Mouse (Mus musculus): ENCODE measurements at regions not wholly inside any gene's neighbourhood (a gene's known extent, or its start where the extent isn't known, plus 50 kb on each side); places are given as distances from the start of the nearest gene placed in this dataset.
A peak's percentile ranks its signal among the peaks of the same experiment; 100 is the strongest.

- DNase-seq = no peak
Observed at GRCm38 (mm10) chr2:79136619-79137458, 118.4 kb upstream of the Itga4 start.

GRCm38 (mm10) chr2:79137694-79138171 is 117.5 kb upstream of the Itga4 start:
- no peak for DNase-seq

DNA sequence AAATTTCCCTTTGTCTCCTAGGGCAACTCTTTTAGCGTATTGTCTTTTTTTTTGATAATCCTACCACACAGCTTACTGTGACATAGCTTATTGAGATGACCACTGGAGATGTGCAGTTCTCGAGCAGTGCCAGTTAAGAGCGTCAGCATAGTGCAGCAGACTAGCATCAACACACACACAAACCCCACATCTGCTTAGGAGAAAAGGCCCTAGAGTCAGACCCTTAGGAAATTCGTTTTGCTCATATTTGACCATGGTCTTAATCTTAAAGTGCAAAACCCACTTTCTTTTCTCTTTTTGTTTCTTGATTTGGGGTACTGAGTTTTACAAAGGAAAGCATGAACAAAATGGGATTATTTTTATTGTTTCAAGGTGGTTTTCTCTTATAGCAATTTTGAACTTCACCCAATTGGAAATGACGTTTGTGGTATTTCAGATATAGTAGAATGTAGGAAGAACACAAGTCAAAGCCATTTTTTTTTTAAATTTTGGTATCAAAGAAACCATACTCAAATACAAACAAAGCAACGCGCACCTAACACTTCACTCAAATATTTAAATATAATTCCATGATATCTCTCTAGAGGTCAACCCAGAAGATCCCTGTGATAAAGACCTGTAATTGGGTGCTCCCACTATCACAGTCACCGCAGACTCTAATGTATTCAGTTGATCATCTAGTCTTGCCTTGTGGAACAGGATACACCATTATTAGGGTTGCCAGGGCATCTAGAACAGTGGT is 116.7 kb upstream of the Itga4 start:
- no peak for DNase-seq

DNA sequence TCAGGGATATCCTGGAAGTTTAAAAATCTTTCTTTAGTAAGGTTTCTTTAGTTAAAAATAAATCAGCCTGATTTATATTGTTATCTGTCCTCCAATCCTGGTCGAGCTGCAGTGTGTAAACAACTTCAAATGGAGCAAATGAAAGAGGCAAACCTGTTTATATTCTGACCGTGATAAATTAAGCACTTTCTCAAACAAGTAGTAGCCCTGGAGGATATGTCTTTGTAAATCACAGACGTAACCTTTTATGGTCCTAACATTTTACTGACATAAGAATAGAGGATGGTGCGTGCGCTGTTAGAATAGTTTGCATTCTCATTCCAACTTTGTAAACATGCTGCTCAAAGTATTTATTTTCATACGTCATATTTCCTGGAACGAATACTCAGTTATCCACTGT is 113.3 kb upstream of the Itga4 start:
- DNase-seq = no peak

DNA sequence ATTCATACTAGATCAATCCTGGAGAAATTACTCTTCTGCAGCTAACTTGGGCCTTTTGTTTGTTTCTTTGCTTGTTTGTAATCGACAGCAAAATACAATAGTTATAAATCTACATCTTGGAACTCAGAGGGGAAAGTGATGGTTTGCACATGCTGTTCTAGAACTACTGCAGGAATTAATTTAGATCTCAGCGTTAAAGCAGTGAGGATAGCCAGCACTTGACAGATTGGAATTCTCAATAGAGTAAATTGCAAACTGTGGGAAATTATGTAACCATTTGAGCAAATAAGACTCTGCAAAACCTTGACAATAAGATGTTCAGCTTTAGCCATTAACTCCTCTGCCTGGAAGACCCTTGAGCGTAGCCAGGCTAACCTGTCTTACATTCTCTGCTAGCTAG is 112.0 kb upstream of the Itga4 start:
- DNase-seq = no peak

DNA sequence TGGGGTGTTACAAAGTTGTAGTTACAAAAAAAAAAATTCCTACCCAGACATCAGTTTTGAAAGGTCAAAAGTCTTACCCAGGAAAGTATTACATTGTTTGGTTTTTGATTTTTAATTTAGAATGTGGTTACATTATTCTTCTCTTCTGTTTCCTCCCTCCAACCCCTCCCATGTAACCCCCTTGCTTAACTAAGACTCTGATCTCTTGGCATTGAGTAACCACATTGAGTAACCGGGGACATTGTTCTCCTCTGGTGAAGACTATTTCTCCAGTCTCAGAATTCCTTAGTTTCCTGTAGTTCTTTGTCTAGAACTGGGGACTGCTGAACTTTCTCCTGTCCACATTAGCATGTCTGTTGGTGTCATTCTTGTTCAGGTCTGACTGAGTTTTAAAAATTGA is 109.3 kb upstream of the Itga4 start:
- DNase-seq = no peak

- DNase-seq = no peak
Observed at GRCm38 (mm10) chr2:79146563-79146962, 108.7 kb upstream of the Itga4 start.

DNA sequence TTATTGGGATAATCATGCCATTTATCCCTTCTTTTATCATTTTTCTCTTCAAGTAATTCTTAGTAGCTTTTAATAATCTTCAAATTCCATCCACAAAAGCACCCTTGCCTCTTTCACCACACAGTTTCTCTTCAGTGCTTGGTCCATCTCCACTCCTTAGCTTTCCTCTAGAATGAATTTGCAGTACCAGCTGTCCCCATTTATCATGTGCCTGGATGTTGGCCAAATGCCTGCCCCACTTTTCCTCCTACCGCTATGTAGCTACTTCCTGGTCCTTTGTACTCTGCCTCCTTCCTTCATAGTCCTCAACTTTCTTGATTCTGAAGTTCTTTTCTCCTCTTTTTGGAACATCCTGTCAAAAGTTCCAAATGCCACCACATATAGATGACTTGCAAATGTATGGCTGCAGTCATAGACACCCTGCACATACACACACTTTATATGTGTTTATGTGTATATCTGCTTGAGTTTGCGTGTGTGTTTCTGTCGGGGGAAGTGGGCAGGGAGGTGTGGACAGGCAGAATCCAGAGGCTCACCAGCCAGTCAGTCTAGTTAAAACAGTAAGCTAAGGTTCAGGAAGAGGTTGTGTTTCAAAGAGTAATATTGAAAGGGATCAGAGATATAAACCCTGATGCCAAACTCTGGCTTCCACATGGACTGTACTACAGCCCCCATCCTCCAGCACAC is 106.1 kb upstream of the Itga4 start:
- DNase-seq = peak; percentile 56 to 64

DNA sequence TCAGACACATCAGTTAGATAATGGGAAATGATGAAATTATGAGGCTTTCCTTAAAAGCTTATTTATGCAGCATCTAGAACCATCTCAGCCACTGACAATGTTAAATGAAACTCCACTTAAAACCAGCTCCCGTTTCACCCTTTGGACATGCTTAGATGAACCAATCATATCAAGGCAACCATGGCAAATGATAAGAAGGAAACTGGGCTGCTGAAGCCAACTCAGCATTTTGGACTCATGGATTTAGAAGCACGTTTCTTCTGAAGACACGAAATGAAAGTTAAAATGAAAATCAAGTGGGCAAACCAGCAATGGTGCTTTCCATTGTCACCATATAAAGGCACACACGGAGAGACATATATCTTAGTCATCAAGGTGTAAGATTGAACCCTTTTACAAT is 103.6 kb upstream of the Itga4 start:
- no peak for DNase-seq

GRCm38 (mm10) chr2:79152031-79152694 is 103.1 kb upstream of the Itga4 start:
- no peak for DNase-seq

- peak; percentile 32 to 54 for DNase-seq
Observed at GRCm38 (mm10) chr2:79152695-79153057, 102.5 kb upstream of the Itga4 start.

- no peak for DNase-seq
Observed at GRCm38 (mm10) chr2:79153070-79153469, 102.2 kb upstream of the Itga4 start.

DNA sequence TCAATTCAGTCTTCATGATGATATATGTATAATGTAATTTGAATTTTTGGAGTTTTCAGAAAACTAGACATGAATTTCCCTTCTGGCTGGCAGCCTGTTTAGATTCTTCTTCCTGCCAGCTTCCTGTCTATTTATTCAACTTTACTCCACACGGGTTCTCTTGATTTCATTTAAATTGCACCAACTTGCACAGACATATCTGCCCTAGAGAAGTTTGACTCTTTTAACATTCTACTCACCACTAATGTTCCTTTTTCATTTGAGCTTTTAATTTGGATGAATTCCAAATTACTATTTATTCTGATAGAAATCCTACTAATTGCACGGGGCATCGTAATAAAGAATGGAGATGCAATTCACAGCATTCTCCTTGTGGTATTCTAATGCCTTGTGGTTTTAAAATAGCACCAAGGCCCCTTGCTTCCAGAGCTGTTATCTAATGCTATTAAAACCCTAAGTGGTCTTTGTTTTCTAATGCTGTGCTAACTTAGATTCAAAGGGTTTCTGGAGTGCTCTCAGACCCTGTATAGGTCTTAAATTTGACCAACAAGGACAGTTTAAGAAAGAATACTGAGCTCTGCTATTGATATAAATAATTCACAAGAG is 96.7 kb upstream of the Itga4 start:
- no peak for DNase-seq

- DNase-seq = no peak
Observed at GRCm38 (mm10) chr2:79159336-79159735, 95.9 kb upstream of the Itga4 start.

GRCm38 (mm10) chr2:79172967-79173919 is 82.0 kb upstream of the Itga4 start:
- DNase-seq = no peak

DNA sequence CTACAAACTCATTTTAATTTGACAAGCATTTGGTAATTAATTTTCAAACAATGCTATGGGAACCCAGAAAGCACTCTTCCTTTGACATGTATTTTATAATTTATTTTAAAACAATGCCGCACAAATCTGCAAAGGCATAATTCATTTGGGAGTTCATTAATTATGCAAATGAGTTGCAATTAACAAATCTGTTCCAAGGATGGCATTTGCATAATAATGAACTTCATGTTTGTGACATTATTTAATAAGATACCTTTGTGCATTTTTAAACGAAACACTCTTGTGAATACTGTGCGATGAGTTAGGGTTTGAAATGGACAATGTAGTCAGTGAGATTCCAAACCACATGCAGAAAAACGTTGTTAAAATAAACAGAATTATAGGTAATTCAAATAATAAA is 80.9 kb upstream of the Itga4 start:
- DNase-seq = no peak

- no peak for DNase-seq
Observed at GRCm38 (mm10) chr2:79180782-79181181, 74.4 kb upstream of the Itga4 start.

DNA sequence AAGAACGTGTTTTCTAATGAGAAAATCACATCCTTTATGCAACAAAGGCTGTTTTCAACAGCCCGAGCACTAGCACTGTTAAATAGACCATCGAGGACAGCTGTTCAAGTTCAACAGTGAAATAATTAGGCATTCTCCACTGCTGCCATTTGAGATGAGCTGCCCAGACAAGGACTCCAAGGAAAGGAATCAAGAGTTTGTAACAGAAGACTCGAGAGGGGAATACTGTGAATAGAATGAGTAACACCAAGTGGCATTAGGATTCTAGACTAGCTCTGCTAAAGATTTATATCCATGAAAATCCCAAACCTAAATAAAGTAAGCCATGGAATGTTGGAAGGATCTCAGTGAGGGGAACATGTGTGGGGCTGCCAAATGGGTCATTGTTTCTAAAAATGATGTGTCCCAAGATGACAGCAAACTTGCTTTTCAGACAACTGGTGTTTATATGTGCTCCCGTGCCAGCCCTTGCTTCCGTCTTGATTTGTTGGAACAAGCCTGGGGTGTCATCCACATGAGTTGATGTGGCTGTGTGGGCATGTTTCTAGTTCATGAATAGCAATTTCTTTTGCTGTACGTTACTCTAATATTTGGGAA is 72.1 kb upstream of the Itga4 start:
- no peak for DNase-seq

- DNase-seq = peak; percentile 6 to 19
Observed at GRCm38 (mm10) chr2:79185234-79186101, 69.8 kb upstream of the Itga4 start.

DNA sequence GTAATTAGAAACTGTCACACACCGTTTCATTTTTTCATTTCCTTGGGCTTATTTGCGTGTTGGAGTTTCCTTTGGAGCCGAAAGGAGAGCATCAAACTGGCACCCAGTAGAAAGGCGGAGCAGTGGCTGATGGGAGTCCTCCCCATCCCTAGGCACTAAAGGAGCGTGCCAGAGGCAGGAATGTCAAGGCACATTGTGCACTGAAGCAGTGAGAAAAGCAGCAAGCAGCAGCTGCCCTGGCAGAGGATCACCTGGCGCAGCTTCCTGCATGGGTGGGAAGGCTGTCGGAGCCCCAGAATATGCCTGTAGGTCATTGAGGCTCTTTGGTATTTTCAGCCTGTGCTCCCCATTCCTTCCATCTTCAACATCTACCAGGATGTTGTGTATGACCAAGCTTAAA is 68.3 kb upstream of the Itga4 start:
- peak; percentile 80 to 82 for DNase-seq
